Mouse (Mus musculus) Muller cell, postnatal 12 days (primary cell): ENCODE results near the gene Mpst.

Experiments
- DNase-seq: peaks from one replicate; pipeline ENCODE4 v3.0.0-alpha.2; 2015; ENCODE audit errors: inconsistent ontology term

The Mpst gene

GRCm38 (mm10) chr15:78406293-78406934 lies at the start of gene Mpst:
Mpst (plus strand) TSS chr15:78406416.
- peak; percentile 94 for DNase-seq

GRCm38 (mm10) chr15:78365916-78366315 lies 40.3 kb upstream of the Mpst start:
- no peak for DNase-seq

GRCm38 (mm10) chr15:78366875-78367274 lies 39.3 kb upstream of the Mpst start:
- no peak for DNase-seq

- no peak for DNase-seq
These were observed 38.4 kb upstream of the Mpst start for GRCm38 (mm10) chr15:78367811-78368210.

GRCm38 (mm10) chr15:78368926-78369346 lies 37.3 kb upstream of the Mpst start:
- peak; percentile 57 for DNase-seq

- DNase-seq: peak; percentile 97
These were observed 36.6 kb upstream of the Mpst start for GRCm38 (mm10) chr15:78369641-78370040.

- no peak for DNase-seq
These were observed 33.4 kb upstream of the Mpst start for GRCm38 (mm10) chr15:78372796-78373195.

- peak; percentile 26 for DNase-seq
These were observed 32.0 kb upstream of the Mpst start for GRCm38 (mm10) chr15:78374204-78374603.

- DNase-seq: no peak
These were observed 28.4 kb upstream of the Mpst start for GRCm38 (mm10) chr15:78377859-78378258.

GRCm38 (mm10) chr15:78378556-78378955 lies 27.7 kb upstream of the Mpst start:
- no peak for DNase-seq

- DNase-seq: no peak
These were observed 26.0 kb upstream of the Mpst start for GRCm38 (mm10) chr15:78380208-78380607.

- DNase-seq: peak; percentile 63
These were observed 25.5 kb upstream of the Mpst start for GRCm38 (mm10) chr15:78380741-78381140.

GRCm38 (mm10) chr15:78382115-78382514 lies 24.1 kb upstream of the Mpst start:
- DNase-seq: no peak

- peak; percentile 89 for DNase-seq
These were observed 22.6 kb upstream of the Mpst start for GRCm38 (mm10) chr15:78383450-78384219.

- DNase-seq: peak; percentile 80
These were observed 21.7 kb upstream of the Mpst start for GRCm38 (mm10) chr15:78384220-78385116.

GRCm38 (mm10) chr15:78385564-78385963 lies 20.7 kb upstream of the Mpst start:
- DNase-seq: no peak

GRCm38 (mm10) chr15:78390855-78391254 lies 15.4 kb upstream of the Mpst start:
- DNase-seq: peak; percentile 56

- DNase-seq: no peak
These were observed 10.7 kb upstream of the Mpst start, which contains the start of gene Tex33 for GRCm38 (mm10) chr15:78395478-78395962. Tex33 (minus strand) TSS chr15:78395912.

- DNase-seq: peak; percentile 12
These were observed 4.9 kb upstream of the Mpst start for GRCm38 (mm10) chr15:78401345-78401744.

GRCm38 (mm10) chr15:78401921-78402320 lies 4.3 kb upstream of the Mpst start:
- DNase-seq: peak; percentile 46

GRCm38 (mm10) chr15:78402423-78402822 lies 3.8 kb upstream of the Mpst start:
- no peak for DNase-seq

- peak; percentile 18 for DNase-seq
These were observed 2.9 kb upstream of the Mpst start for GRCm38 (mm10) chr15:78403301-78403741.
